Mouse (Mus musculus): ENCODE results near the gene Rab3d.

GRCm38 (mm10) chr9:21908216-21908615, 9.8 kb downstream of the Rab3d start:
- TF ChIP-seq CTCF (IDR thresholded peaks at IDR 0.05; ENCODE audit: borderline replicate concordance, extremely low read depth, insufficient read depth, insufficient read length) (no peak), POLR2A (IDR thresholded peaks at IDR 0.05; ENCODE audit: borderline replicate concordance, extremely low read depth, insufficient read depth, insufficient read length, poor library complexity, severe bottlenecking) (no peak)

All from brain, embryonic 14.5 days (tissue).